Mouse (Mus musculus): ENCODE measurements around the gene Gart. TPM values are rescaled to one million over a fixed set of nuclear protein-coding genes. Genes with fewer than 3 reads are reported as not detected.

Gene Gart
- polyA plus RNA-seq, 1 experiment = 39.4 TPM

GRCm38 (mm10) chr16:91661397-91661796, 14.6 kb upstream of the Gart start:
- Histone ChIP-seq H3K4me1 (ENCODE audit: control insufficient read depth, insufficient read depth, low read length) (no peaks in the 10 kb centered on the region), H3K27me3 (replicated peaks; ENCODE audit: control insufficient read depth, insufficient read depth, low read length) (no peaks in the 10 kb centered on the region), H3K36me3 (ENCODE audit: control insufficient read depth, insufficient read depth, low read length) (peaks cover 39% of the 10 kb centered on the region), H3K4me3 (ENCODE audit: insufficient read depth, low read depth, low read length) (no peak overlapping the region), H3K27ac (ENCODE audit: insufficient read depth, low read depth, low read length) (no peak overlapping the region)
- 62% methylated on average over 1 of the region's 1 CpGs for WGBS
- no peak for TF ChIP-seq POLR2A (IDR thresholded peaks at IDR 0.05; ENCODE audit: low read depth, low read length)
- TF ChIP-seq CTCF (conservative IDR thresholded peaks at IDR 0.05; ENCODE audit: insufficient read depth, insufficient read length, low read depth, low read length) = no peak
- no peak for DNase-seq

GRCm38 (mm10) chr16:91659798-91660197, 13.0 kb upstream of the Gart start:
- TF ChIP-seq CTCF (conservative IDR thresholded peaks at IDR 0.05; ENCODE audit: insufficient read depth, insufficient read length, low read depth, low read length) (no peak), POLR2A (IDR thresholded peaks at IDR 0.05; ENCODE audit: low read depth, low read length) (no peak)
- Histone ChIP-seq H3K27me3 (replicated peaks; ENCODE audit: control insufficient read depth, insufficient read depth, low read length) (no peaks in the 10 kb centered on the region), H3K4me1 (ENCODE audit: control insufficient read depth, insufficient read depth, low read length) (no peaks in the 10 kb centered on the region), H3K36me3 (ENCODE audit: control insufficient read depth, insufficient read depth, low read length) (peaks cover 32% of the 10 kb centered on the region), H3K4me3 (ENCODE audit: insufficient read depth, low read depth, low read length) (no peak overlapping the region), H3K27ac (ENCODE audit: insufficient read depth, low read depth, low read length) (no peak overlapping the region)
- no peak for DNase-seq
- 97% methylated on average over 20 of the region's 20 CpGs for WGBS

- WGBS = 90% methylated on average over 5 of the region's 5 CpGs
- TF ChIP-seq CTCF (conservative IDR thresholded peaks at IDR 0.05; ENCODE audit: insufficient read depth, insufficient read length, low read depth, low read length) (no peak), POLR2A (IDR thresholded peaks at IDR 0.05; ENCODE audit: low read depth, low read length) (no peak)
- H3K27me3 ChIP-seq (replicated peaks; ENCODE audit: control insufficient read depth, insufficient read depth, low read length) = no peaks in the 10 kb centered on the region
- H3K4me1 ChIP-seq (ENCODE audit: control insufficient read depth, insufficient read depth, low read length) = no peaks in the 10 kb centered on the region
- no peak overlapping the region for H3K4me3 ChIP-seq (ENCODE audit: insufficient read depth, low read depth, low read length)
- no peak overlapping the region for H3K27ac ChIP-seq (ENCODE audit: insufficient read depth, low read depth, low read length)
- no peak for DNase-seq
- H3K36me3 ChIP-seq (ENCODE audit: control insufficient read depth, insufficient read depth, low read length) = peaks cover 28% of the 10 kb centered on the region
Observed at GRCm38 (mm10) chr16:91658471-91658870, 11.7 kb upstream of the Gart start.

GRCm38 (mm10) chr16:91657285-91657684, 10.5 kb upstream of the Gart start:
- DNase-seq = no peak
- Histone ChIP-seq H3K27me3 (replicated peaks; ENCODE audit: control insufficient read depth, insufficient read depth, low read length) (no peaks in the 10 kb centered on the region), H3K4me1 (ENCODE audit: control insufficient read depth, insufficient read depth, low read length) (no peaks in the 10 kb centered on the region), H3K27ac (ENCODE audit: insufficient read depth, low read depth, low read length) (no peak overlapping the region), H3K36me3 (ENCODE audit: control insufficient read depth, insufficient read depth, low read length) (peaks cover 26% of the 10 kb centered on the region), H3K4me3 (ENCODE audit: insufficient read depth, low read depth, low read length) (no peak overlapping the region)
- WGBS = 97% methylated on average over 17 of the region's 17 CpGs
- TF ChIP-seq POLR2A (IDR thresholded peaks at IDR 0.05; ENCODE audit: low read depth, low read length) (no peak), CTCF (conservative IDR thresholded peaks at IDR 0.05; ENCODE audit: insufficient read depth, insufficient read length, low read depth, low read length) (no peak)

GRCm38 (mm10) chr16:91655285-91655684, 8.5 kb upstream of the Gart start:
- 97% methylated on average over 9 of the region's 9 CpGs for WGBS
- H3K27ac ChIP-seq (ENCODE audit: insufficient read depth, low read depth, low read length) = no peak overlapping the region

GRCm38 (mm10) chr16:91652191-91652590, 5.4 kb upstream of the Gart start:
- no peak overlapping the region for H3K4me3 ChIP-seq (ENCODE audit: insufficient read depth, low read depth, low read length)
- DNase-seq = no peak
- peaks cover 6% of the 10 kb centered on the region; the same call in 1 of the 2 replicates for H3K4me1 ChIP-seq (ENCODE audit: control insufficient read depth, insufficient read depth, low read length)
- TF ChIP-seq POLR2A (IDR thresholded peaks at IDR 0.05; ENCODE audit: low read depth, low read length) (no peak), CTCF (conservative IDR thresholded peaks at IDR 0.05; ENCODE audit: insufficient read depth, insufficient read length, low read depth, low read length) (no peak)
- no peak overlapping the region for H3K27ac ChIP-seq (ENCODE audit: insufficient read depth, low read depth, low read length)
- H3K36me3 ChIP-seq (ENCODE audit: control insufficient read depth, insufficient read depth, low read length) = peaks cover 8% of the 10 kb centered on the region; the same call in 1 of the 2 replicates
- H3K27me3 ChIP-seq (replicated peaks; ENCODE audit: control insufficient read depth, insufficient read depth, low read length) = no peaks in the 10 kb centered on the region
- WGBS = 92% methylated on average over 3 of the region's 3 CpGs

More at GRCm38 (mm10) chr16:91655285-91655684, 8.5 kb upstream of the Gart start:
- H3K27me3 ChIP-seq (replicated peaks; ENCODE audit: control insufficient read depth, insufficient read depth, low read length) = no peaks in the 10 kb centered on the region
- no peak overlapping the region for H3K4me3 ChIP-seq (ENCODE audit: insufficient read depth, low read depth, low read length)
- H3K4me1 ChIP-seq (ENCODE audit: control insufficient read depth, insufficient read depth, low read length) = no peaks in the 10 kb centered on the region
- TF ChIP-seq POLR2A (IDR thresholded peaks at IDR 0.05; ENCODE audit: low read depth, low read length) = no peak
- no peak for TF ChIP-seq CTCF (conservative IDR thresholded peaks at IDR 0.05; ENCODE audit: insufficient read depth, insufficient read length, low read depth, low read length)
- H3K36me3 ChIP-seq (ENCODE audit: control insufficient read depth, insufficient read depth, low read length) = peaks cover 23% of the 10 kb centered on the region
- no peak for DNase-seq

GRCm38 (mm10) chr16:91649781-91650180, 3.0 kb upstream of the Gart start:
- TF ChIP-seq CTCF (conservative IDR thresholded peaks at IDR 0.05; ENCODE audit: insufficient read depth, insufficient read length, low read depth, low read length) = no peak
- TF ChIP-seq POLR2A (IDR thresholded peaks at IDR 0.05; ENCODE audit: low read depth, low read length) = no peak
- DNase-seq = no peak
- Histone ChIP-seq H3K27ac (ENCODE audit: insufficient read depth, low read depth, low read length) (no peak overlapping the region), H3K36me3 (ENCODE audit: control insufficient read depth, insufficient read depth, low read length) (no peaks in the 10 kb centered on the region; the same call in 1 of the 2 replicates), H3K4me3 (ENCODE audit: insufficient read depth, low read depth, low read length) (no peak overlapping the region), H3K4me1 (ENCODE audit: control insufficient read depth, insufficient read depth, low read length) (peaks cover 6% of the 10 kb centered on the region; the same call in 1 of the 2 replicates), H3K27me3 (replicated peaks; ENCODE audit: control insufficient read depth, insufficient read depth, low read length) (no peaks in the 10 kb centered on the region)

Measured in kidney, adult 2 months (tissue).